Mouse (Mus musculus): ENCODE data around the gene Treml1.

Treml1 gene

DNA sequence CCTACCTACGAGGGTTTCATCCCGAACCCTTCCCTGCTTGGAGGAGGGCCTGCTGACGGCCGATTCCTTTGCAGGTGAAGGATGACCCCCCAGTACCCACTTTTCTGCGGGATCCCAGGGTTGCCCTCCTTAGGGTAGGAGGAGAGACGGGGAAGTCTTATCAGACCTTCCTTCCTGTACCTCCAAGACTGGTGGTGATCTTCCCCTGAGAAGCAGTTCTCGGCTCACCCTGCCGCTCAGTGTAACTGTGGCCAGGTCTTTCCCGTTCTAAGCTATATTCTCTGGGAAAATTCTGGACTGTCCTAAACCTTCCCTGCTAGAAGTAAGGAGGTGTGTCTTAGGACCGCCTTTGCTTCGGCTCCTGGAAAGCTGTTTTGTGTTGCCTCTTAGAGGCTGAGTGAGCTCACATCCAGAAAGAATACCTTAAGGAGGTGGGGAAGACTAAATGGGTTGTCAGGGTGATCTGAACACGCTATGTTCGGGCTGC is 50.6 kb downstream of the Treml1 start:
- peak; percentile 33 for DNase-seq

DNA sequence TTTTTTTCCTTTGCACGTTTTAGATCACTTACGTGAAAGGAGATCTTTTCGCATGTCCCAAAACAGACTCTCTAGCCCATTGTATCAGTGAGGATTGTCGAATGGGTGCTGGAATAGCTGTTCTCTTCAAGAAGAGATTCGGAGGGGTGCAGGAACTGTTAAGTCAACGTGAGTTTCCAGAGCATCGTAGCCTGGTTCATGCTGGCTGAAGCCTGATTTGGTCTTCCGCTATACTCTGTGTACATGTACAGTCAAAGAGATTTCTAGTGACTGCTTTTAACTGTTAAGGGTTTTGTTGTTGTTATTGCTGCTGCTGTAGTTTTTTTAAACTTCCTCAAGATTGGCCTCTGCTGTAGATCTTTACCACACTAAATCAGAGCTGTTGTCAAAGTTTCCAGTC is 51.5 kb downstream of the Treml1 start:
- no peak for DNase-seq

DNA sequence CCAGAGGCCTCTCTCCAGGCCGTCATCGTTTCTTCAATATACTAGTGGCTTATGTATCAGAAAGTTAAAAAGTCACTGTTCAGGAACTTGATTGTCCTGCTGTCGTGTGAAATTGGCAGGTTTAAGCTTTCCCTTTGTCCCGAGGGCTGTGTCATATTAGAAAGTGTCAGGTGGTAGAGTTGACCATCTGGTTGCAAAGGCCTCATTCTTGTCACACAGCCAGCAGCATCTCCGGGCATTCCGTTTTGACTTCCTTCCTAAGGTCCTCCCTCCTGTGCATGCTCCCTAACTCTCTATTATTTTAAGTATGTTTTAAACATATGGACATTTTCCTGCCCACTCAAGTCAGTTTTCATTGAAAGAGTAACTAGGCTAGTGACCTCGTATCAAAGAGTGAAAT is 56.3 kb downstream of the Treml1 start:
- DNase-seq, result no peak

Measured in lung, postnatal 36 days (tissue).